Mouse (Mus musculus) A20 (cell line): ENCODE results near the gene C1qtnf1.
A peak's percentile ranks its signal among the peaks of the same experiment; 100 is the strongest.

Experiments
- DNase-seq: peaks from one replicate; pipeline ENCODE4 v3.0.0-alpha.2; 2011; ENCODE audit warnings: low read depth, low spot score

C1qtnf1 gene

GRCm38 (mm10) chr11:118410479-118410878 lies 17.5 kb upstream of the C1qtnf1 start:
- DNase-seq = no peak

GRCm38 (mm10) chr11:118411271-118411670 lies 16.7 kb upstream of the C1qtnf1 start:
- no peak for DNase-seq

- DNase-seq = no peak
Observed at GRCm38 (mm10) chr11:118412601-118413000, 15.4 kb upstream of the C1qtnf1 start.

- DNase-seq = no peak
Observed at GRCm38 (mm10) chr11:118413055-118413454, 14.9 kb upstream of the C1qtnf1 start.

GRCm38 (mm10) chr11:118414270-118414669 lies 13.7 kb upstream of the C1qtnf1 start:
- DNase-seq = no peak

GRCm38 (mm10) chr11:118415630-118416029 lies 12.4 kb upstream of the C1qtnf1 start:
- DNase-seq = no peak

- DNase-seq = no peak
Observed at GRCm38 (mm10) chr11:118416046-118416445, 12.0 kb upstream of the C1qtnf1 start.

- DNase-seq = no peak
Observed at GRCm38 (mm10) chr11:118417496-118417895, 10.5 kb upstream of the C1qtnf1 start.

- DNase-seq = no peak
Observed at GRCm38 (mm10) chr11:118418442-118418833, 9.6 kb upstream of the C1qtnf1 start.

GRCm38 (mm10) chr11:118418834-118419504 lies 9.0 kb upstream of the C1qtnf1 start, which contains the start of gene Cant1:
TSS of gene Cant1 (minus strand) at chr11:118419086.
- DNase-seq = peak; percentile 98

- DNase-seq = no peak
Observed at GRCm38 (mm10) chr11:118420261-118420660, 7.7 kb upstream of the C1qtnf1 start.

GRCm38 (mm10) chr11:118423266-118423971 lies 4.6 kb upstream of the C1qtnf1 start:
- DNase-seq = peak; percentile 82

- peak; percentile 22 for DNase-seq
Observed at GRCm38 (mm10) chr11:118424621-118425335, 3.2 kb upstream of the C1qtnf1 start.

- DNase-seq = no peak
Observed at GRCm38 (mm10) chr11:118426765-118427164, 1.2 kb upstream of the C1qtnf1 start.

- no peak for DNase-seq
Observed at GRCm38 (mm10) chr11:118427266-118427779, 680 bp upstream of the C1qtnf1 start.

- DNase-seq = no peak
Observed at GRCm38 (mm10) chr11:118428460-118428868, 461 bp downstream of the C1qtnf1 start.

- DNase-seq = no peak
Observed at GRCm38 (mm10) chr11:118428944-118429709, 1.1 kb downstream of the C1qtnf1 start.

GRCm38 (mm10) chr11:118430291-118430885 lies 2.4 kb downstream of the C1qtnf1 start:
- no peak for DNase-seq

- no peak for DNase-seq
Observed at GRCm38 (mm10) chr11:118431100-118431948, 3.3 kb downstream of the C1qtnf1 start.

- no peak for DNase-seq
Observed at GRCm38 (mm10) chr11:118433398-118433868, 5.4 kb downstream of the C1qtnf1 start.
